Mouse (Mus musculus): Measurements from ENCODE around the gene Ckap5.

DNA sequence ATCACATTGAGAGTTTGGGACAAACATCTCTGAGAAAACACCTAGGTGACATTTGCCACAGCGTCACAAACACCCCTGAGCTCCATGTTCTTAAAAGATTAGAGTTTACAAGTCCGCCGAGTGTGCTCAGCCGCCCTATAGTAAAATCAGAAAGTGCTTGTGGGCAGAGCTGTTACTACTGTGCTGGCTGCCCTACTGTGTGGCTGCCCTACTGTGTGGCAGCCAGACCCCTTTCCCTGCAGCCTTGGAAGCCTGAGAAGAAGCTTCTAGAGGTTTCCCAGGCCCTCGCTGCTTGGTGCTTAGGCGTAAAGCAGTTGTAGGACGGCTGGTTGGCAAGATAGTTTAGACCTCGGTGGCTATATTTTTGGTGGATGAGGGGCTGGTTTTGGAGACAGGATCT, 133.1 kb downstream of the Ckap5 start:
- TF ChIP-seq MYOG (IDR thresholded peaks at IDR 0.05; ENCODE audit: control insufficient read depth in 1 of 3, insufficient read depth in 1 of 3, insufficient read length in 2 of 3, low read depth in 2 of 3) (no peak), TCF12 (IDR thresholded peaks at IDR 0.05; ENCODE audit: insufficient read depth, poor library complexity, severe bottlenecking) (no peak), POLR2A (IDR thresholded peaks at IDR 0.05; ENCODE audit: insufficient read length, low read depth) (no peak), REST (IDR thresholded peaks at IDR 0.05; ENCODE audit: insufficient read depth, insufficient read length) (no peak), SRF (IDR thresholded peaks at IDR 0.05; ENCODE audit: control insufficient read depth, insufficient read length, low read depth) (no peak), MYOD1 (IDR thresholded peaks at IDR 0.05; ENCODE audit: control insufficient read depth in 1 of 3, insufficient read length in 2 of 3, low read depth in 2 of 3) (no peak), USF1 (IDR thresholded peaks at IDR 0.05; ENCODE audit: low read depth) (no peak), TCF3 (IDR thresholded peaks at IDR 0.05; ENCODE audit: insufficient read length, low read depth) (no peak), E2F4 (IDR thresholded peaks at IDR 0.05; ENCODE audit: insufficient read depth) (no peak), POLR2AphosphoS2 (IDR thresholded peaks at IDR 0.05; ENCODE audit: insufficient read length, low read depth) (no peak), MAX (IDR thresholded peaks at IDR 0.05; ENCODE audit: low read depth) (no peak), CEBPB (IDR thresholded peaks at IDR 0.05; ENCODE audit: insufficient read depth, poor library complexity, severe bottlenecking) (no peak)
